Comparison of ENCODE assay signal across 21 mouse cellular contexts in the genomic region with DNA sequence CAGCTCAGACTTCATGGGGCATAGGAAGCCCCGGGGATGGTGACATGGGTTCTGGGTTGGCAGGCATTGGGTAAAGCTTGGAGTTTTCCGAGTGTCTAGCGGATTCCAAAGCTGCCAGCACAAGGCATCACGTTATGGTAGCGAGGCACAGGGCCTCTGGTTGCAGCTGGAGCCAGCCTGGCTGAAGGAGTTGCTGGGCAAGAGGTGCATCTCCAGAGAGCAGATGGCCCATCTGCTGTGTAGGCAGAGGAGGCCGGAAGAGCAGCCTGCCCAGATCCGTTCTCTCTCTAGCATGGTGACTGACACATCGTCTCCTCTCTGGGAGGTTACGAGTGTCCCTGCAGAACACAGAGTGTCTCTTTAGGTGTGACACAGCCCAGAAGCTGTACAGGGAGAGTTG.
DNase-seq lines count a peak whose midpoint lies in the region; ATAC-seq and TF ChIP-seq lines count a peak whose summit lies in the region.
"Had no signal": no experiment of that assay in that cellular context is flagged by ENCODE, and none has a peak within 500 bp of the region (broad histone marks: within the 10 kb centered on the region; RNA-seq: fewer than 3 reads in every experiment).

No protein-coding gene starts in this region.

- no peak for TF ChIP-seq POLR2A in brain, embryonic 14.5 days (IDR thresholded peaks at IDR 0.05; ENCODE audit: borderline replicate concordance, extremely low read depth, insufficient read depth, insufficient read length, poor library complexity, severe bottlenecking)

- WGBS in midbrain, postnatal 0 days = 84% methylated on average over 9 of the region's 9 CpGs
- WGBS in midbrain, embryonic 16.5 days = 75% methylated on average over 9 of the region's 9 CpGs

- no peaks in the 10 kb centered on the region for H3K27me3 ChIP-seq in midbrain, postnatal 0 days (ENCODE audit: insufficient read depth, low read length)
- H3K27me3 ChIP-seq in midbrain, embryonic 16.5 days (ENCODE audit: control insufficient read depth, insufficient read depth, low read depth, low read length) = no peaks in the 10 kb centered on the region
- H3K27me3 ChIP-seq: embryonic facial prominence, embryonic 12.5 days had no signal

- H3K9ac ChIP-seq in midbrain, postnatal 0 days (replicated peaks; ENCODE audit: low read length, poor library complexity, severe bottlenecking) = no peak overlapping the region
- H3K9ac ChIP-seq in midbrain, embryonic 16.5 days (ENCODE audit: low read depth, low read length) = no peak overlapping the region
- H3K9ac ChIP-seq: embryonic facial prominence, embryonic 12.5 days; hindbrain, embryonic 14.5 days had no signal

- H3K4me3 ChIP-seq in midbrain, postnatal 0 days (ENCODE audit: low read depth, low read length) = no peak overlapping the region
- H3K4me3 ChIP-seq in midbrain, embryonic 16.5 days (ENCODE audit: low read depth, low read length) = no peak overlapping the region
- H3K4me3 ChIP-seq: embryonic facial prominence, embryonic 12.5 days; heart, embryonic 10.5 days had no signal

- no peak overlapping the region for H3K4me2 ChIP-seq in midbrain, postnatal 0 days (ENCODE audit: low read depth, low read length, poor library complexity, severe bottlenecking)
- no peak overlapping the region for H3K4me2 ChIP-seq in midbrain, embryonic 16.5 days (ENCODE audit: low read length)
- H3K4me2 ChIP-seq: embryonic facial prominence, embryonic 12.5 days; hindbrain, embryonic 14.5 days had no signal

- TF ChIP-seq CTCF in midbrain, postnatal 0 days (IDR thresholded peaks at IDR 0.05) = no peak
- TF ChIP-seq CTCF in brain, embryonic 14.5 days (IDR thresholded peaks at IDR 0.05; ENCODE audit: borderline replicate concordance, extremely low read depth, insufficient read depth, insufficient read length) = no peak

- no peaks in the 10 kb centered on the region for H3K36me3 ChIP-seq in midbrain, postnatal 0 days (ENCODE audit: insufficient read depth, low read length)
- no peaks in the 10 kb centered on the region for H3K36me3 ChIP-seq in midbrain, embryonic 16.5 days (ENCODE audit: control insufficient read depth, insufficient read depth, low read length)
- H3K36me3 ChIP-seq: embryonic facial prominence, embryonic 12.5 days; heart, embryonic 10.5 days had no signal

- ATAC-seq in midbrain, postnatal 0 days (ENCODE audit: low FRiP score) = no peak
- no peak for ATAC-seq in midbrain, embryonic 16.5 days
- ATAC-seq: activated CD4-positive, CD25-positive, alpha-beta regulatory T cell, adult 4 months; forebrain, embryonic 16.5 days; intestine, embryonic 16.5 days; Patski had no signal

- H3K4me1 ChIP-seq in midbrain, postnatal 0 days (ENCODE audit: insufficient read depth, low read length) = no peaks in the 10 kb centered on the region
- H3K4me1 ChIP-seq in midbrain, embryonic 16.5 days (ENCODE audit: control insufficient read depth, insufficient read depth, low read length) = 0 out of 2 replicates have a peak, but pooled peaks cover 2% of the 10 kb centered on the region
- H3K4me1 ChIP-seq: embryonic facial prominence, embryonic 12.5 days; heart, embryonic 10.5 days had no signal

- no peaks in the 10 kb centered on the region for H3K9me3 ChIP-seq in midbrain, postnatal 0 days (ENCODE audit: low read length)
- no peaks in the 10 kb centered on the region for H3K9me3 ChIP-seq in midbrain, embryonic 16.5 days (replicated peaks; ENCODE audit: control insufficient read depth, low read length, poor library complexity, severe bottlenecking)
- H3K9me3 ChIP-seq: embryonic facial prominence, embryonic 12.5 days; heart, embryonic 10.5 days had no signal

- DNase-seq in cerebellum, postnatal 25 days = peak; percentile 25 to 32
- DNase-seq in cerebellum, adult 8-10 months = no peak
- DNase-seq in layer of hippocampus, adult 11-12 months (ENCODE audit: low spot score) = peak; percentile 32
- no peak for DNase-seq in layer of hippocampus, postnatal 36 days
- peak; percentile 46 for DNase-seq in midbrain, postnatal 0 days (ENCODE audit: low spot score)
- peak; percentile 42 for DNase-seq in brain, embryonic 14.5 days (ENCODE audit: low read depth)
- DNase-seq: adrenal gland, postnatal 14 days; cerebellum, adult 11 months; cerebellum, adult 9-11 months; gastrocnemius, postnatal 36 days; heart, adult 11 months; heart, postnatal 10 days; heart, postnatal 4 days had no signal

- no peak overlapping the region for H3K27ac ChIP-seq in midbrain, postnatal 0 days (ENCODE audit: low read depth, low read length)
- no peak overlapping the region for H3K27ac ChIP-seq in midbrain, embryonic 16.5 days (ENCODE audit: low read length)
- H3K27ac ChIP-seq: embryonic facial prominence, embryonic 12.5 days; heart, embryonic 10.5 days; hindbrain, embryonic 14.5 days had no signal

Comparison
In these comparisons a context has a peak if more than half of its experiments do, and no peak if none do; other contexts are left out.
1. DNase-seq: peak in cerebellum, postnatal 25 days (2 of 2), layer of hippocampus, adult 11-12 months (single experiment), midbrain, postnatal 0 days (single experiment) and brain, embryonic 14.5 days (single experiment); none in cerebellum, adult 8-10 months (single experiment) and layer of hippocampus, postnatal 36 days (0 of 2).